Mouse (Mus musculus) gastrocnemius, postnatal 36 days (tissue): ENCODE measurements around the gene Zfp819. TPM values are rescaled to one million over a fixed set of nuclear protein-coding genes. Genes with fewer than 3 reads are reported as not detected.
"Not testable (repeated sequence)": the region's sequence is repeated elsewhere in the genome, so short reads cannot be mapped to it uniquely, and the experiment has no call there.

ENCODE experiments used
- DNase-seq, 2 experiments: peaks; one replicate each; pipeline ENCODE4 v3.0.0; 2022
- intact Hi-C: fragments of 180-260 bp; cut with DNase I; formaldehyde crosslinking; loops from one replicate; pipeline ENCODE4 v1.15.1; 2025
- total RNA-seq, 2 experiments: library from RNA; stranded (reverse); gene quantifications; 2 replicates each; pipeline ENCODE4 v1.2.3; 2021

The Zfp819 gene
- total RNA-seq, 2 experiments from 2014 or later, result not detected

- intact Hi-C loops, result no loop called here
- no peak for DNase-seq
Measured at GRCm38 (mm10) chr7:43637118-43637517, 30.1 kb downstream of the Zfp819 start.

DNA sequence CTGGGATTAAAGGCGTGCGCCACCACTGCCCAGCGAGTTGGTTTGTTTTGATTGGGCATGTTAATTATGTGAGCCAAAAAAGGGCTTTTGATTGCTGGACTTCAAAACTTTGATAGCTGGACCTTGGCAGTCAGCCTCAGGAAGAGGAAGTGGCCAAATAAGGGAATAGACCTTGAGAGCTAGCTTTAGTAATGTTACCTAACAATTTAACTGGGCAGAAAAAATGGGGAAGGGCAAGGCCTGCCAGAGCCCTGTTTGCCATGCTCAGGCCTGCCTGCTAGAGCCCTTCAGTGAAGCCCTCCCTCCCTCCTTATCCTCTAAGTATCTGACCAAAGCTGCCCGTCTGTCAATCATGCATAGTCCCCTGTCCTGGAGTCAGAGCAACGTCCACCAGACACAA is 35.6 kb downstream of the Zfp819 start:
- no peak for DNase-seq
- intact Hi-C loops, result no loop called here

GRCm38 (mm10) chr7:43643046-43643652 is 36.2 kb downstream of the Zfp819 start:
- intact Hi-C loops, result no loop called here
- DNase-seq, result no peak

DNA sequence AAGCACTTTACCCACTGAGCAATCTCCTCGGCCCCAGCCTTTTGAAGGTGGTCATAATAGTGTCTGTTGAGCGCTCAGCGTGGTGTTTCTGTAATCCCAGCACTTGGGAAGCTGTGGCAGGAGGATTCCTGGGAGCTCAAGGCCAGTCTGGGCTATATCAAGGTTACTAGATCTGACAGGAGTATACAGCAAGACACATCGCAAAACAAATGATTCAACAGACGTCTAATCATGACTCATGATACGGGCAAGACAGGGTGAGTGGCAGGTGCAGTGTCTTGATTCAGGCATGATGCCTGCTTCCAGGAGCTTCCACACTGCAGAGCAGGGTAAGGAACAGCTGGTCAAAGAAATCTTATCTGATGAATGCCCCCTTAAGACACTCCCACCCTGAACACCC is 45.7 kb downstream of the Zfp819 start:
- intact Hi-C loops, result no loop called here
- no peak for DNase-seq

DNA sequence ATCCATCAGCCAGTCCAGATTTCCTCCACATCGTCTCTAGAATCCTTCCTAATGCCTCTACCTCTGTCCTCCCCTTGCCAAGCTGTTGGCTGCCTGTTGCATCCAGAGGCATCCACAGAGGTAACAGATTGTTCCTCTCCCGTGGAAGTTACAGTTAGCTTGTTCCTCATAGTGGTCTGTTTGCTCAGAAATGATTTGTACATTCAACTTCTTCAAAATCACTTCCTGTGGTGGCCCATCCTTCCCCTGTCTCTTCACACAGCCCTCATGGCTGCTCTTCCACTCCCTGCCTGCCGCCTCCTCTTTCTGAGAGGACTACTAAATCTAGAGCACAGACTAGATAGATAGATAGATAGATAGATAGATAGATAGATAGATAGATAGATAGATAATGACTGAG is 47.5 kb downstream of the Zfp819 start:
- intact Hi-C loops, result no loop called here
- DNase-seq, result no peak

DNA sequence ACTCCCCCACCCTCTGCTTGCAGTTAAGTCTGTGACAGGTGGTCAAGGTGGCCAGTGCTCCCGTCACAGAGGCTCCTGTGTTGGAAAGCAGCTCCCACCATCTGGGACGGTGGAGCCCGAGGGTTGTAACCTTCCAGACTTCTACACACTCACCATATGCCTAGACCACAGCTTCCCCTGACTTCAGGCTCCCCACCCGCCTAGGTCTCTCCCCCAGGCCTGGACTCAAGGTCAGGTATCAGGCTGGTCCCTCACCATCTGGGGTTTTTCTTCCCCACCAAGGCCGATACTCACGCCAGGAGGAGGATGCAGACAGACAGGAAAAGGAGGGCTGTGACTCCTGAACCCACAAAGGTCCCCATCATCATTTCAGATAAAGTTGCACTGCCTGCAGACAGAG is 49.3 kb downstream of the Zfp819 start:
- intact Hi-C loops, result loop anchor here (1.0 kb wide), 1 partner anchor 49 kb away; the partner anchor contains the start of gene Zfp819
- no peak for DNase-seq

DNA sequence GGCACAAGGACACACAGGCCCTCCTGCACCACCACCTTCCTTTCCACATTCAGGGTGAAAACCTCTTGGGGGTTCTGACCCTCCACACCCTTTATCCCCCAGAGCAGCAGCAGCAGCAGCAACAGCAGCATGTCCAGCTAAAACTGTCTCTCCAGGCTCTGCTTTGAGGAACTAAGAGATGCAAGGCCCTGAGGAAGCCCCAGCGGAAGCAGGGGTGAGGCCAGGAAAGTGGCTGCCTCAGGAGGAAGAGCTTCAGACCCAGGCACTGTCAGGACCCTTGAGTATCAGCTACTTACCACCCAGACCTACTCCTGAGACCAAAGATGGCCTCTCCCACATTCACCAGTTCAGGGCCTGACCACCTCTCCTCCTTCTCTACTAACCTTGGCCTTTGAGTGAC is 53.0 kb downstream of the Zfp819 start, which contains the start of gene Siglece:
Gene Siglece (minus strand): TSS at position 160 of the 400 bp plus-strand sequence.
- intact Hi-C loops, result no loop called here
- no peak for DNase-seq

- DNase-seq, result no peak
- intact Hi-C loops, result no loop called here
Measured at GRCm38 (mm10) chr7:43662804-43663203, 55.8 kb downstream of the Zfp819 start.

DNA sequence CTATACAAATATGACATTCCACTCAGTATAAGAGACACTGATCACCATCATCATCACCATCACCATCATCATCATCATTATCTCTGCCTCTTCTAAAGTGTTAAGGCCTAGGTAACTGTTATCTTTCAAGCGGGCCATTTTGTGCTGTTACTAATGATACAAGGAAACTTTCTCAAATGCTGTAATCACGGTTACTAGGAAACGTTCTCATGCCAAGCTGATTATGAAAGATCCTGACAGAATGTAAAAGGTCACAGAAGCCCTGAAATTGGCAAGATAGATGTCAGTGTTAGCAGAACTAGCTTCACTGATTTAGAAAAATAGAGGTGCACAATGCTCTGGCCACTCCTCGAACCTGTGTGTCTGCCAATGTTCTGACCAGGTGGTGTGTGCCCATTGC is 60.3 kb downstream of the Zfp819 start:
- DNase-seq, intact Hi-C loops: not testable (repeated sequence)

Other genes starting within 250 kb of the Zfp819 start
- under 1 TPM in 1 of 2 experiments, not detected in 1; 0.08 TPM for gene Siglecg, start 199.0 kb upstream of the Zfp819 start, total RNA-seq
- gene Lim2, start 179.5 kb upstream of the Zfp819 start, total RNA-seq, result not detected
- gene Nkg7, start 170.1 kb upstream of the Zfp819 start, total RNA-seq, result not detected
- gene Cldnd2, start 166.4 kb upstream of the Zfp819 start, total RNA-seq, result not detected
- gene Etfb, start 163.1 kb upstream of the Zfp819 start, total RNA-seq, result 100 to 1,000 TPM; 264 to 310 TPM
- under 1 TPM in 1 of 2 experiments, not detected in 1; 0.79 TPM for gene Gm45233, start 163.0 kb upstream of the Zfp819 start, total RNA-seq
- gene Vsig10l, start 144.0 kb upstream of the Zfp819 start, total RNA-seq, result 1 to 10 TPM; 1.7 TPM
- gene Iglon5, start 117.1 kb upstream of the Zfp819 start, total RNA-seq, result under 1 TPM; 0.23 to 0.27 TPM
- not detected for gene 4931406B18Rik, start 101.2 kb upstream of the Zfp819 start, total RNA-seq
- under 1 TPM; 0.62 to 0.82 TPM for gene Cd33, start 62.7 kb upstream of the Zfp819 start, total RNA-seq
- gene Zfp658, start 44.9 kb upstream of the Zfp819 start, total RNA-seq, result under 1 TPM; 0.26 to 0.52 TPM
- 1 to 10 TPM; 3.0 to 4.4 TPM for gene Zfp719, start 27.6 kb upstream of the Zfp819 start, total RNA-seq
- not detected for gene Ceacam18, start 27.5 kb downstream of the Zfp819 start, total RNA-seq
- under 1 TPM; 0.13 to 0.89 TPM for gene Siglece, start 53.0 kb downstream of the Zfp819 start, total RNA-seq
- 1 to 10 TPM; 2.3 TPM for gene Ctu1, start 64.8 kb downstream of the Zfp819 start, total RNA-seq
- not detected for gene Klk14, start 83.2 kb downstream of the Zfp819 start, total RNA-seq
- not detected for gene Klk13, start 105.4 kb downstream of the Zfp819 start, total RNA-seq
- gene Klk12, start 161.7 kb downstream of the Zfp819 start, total RNA-seq, result not detected
- under 1 TPM in 1 of 2 experiments, not detected in 1; 0.20 TPM for gene Klk11, start 167.4 kb downstream of the Zfp819 start, total RNA-seq
- gene Klk10, start 173.9 kb downstream of the Zfp819 start, total RNA-seq, result not detected
- gene Klk9, start 184.7 kb downstream of the Zfp819 start, total RNA-seq, result not detected
- gene Klk8, start 190.4 kb downstream of the Zfp819 start, total RNA-seq, result 1 to 10 TPM; 1.5 to 1.9 TPM
- gene Klk7, start 204.1 kb downstream of the Zfp819 start, total RNA-seq, result not detected
- not detected for gene Klk6, start 217.3 kb downstream of the Zfp819 start, total RNA-seq
- not detected for gene Klk5, start 234.8 kb downstream of the Zfp819 start, total RNA-seq